Mouse (Mus musculus): ENCODE measurements around the gene Mef2d.
A peak's percentile ranks its signal among the peaks of the same experiment; 100 is the strongest.

Gene Mef2d

GRCm38 (mm10) chr3:88209306-88209705, 67.1 kb downstream of the Mef2d start:
- DNase-seq (ENCODE audit: low spot score), result no peak

GRCm38 (mm10) chr3:88210121-88210520, 67.9 kb downstream of the Mef2d start:
- DNase-seq (ENCODE audit: low spot score), result no peak

GRCm38 (mm10) chr3:88210918-88211317, 68.7 kb downstream of the Mef2d start:
- no peak for DNase-seq (ENCODE audit: low spot score)

- no peak for DNase-seq (ENCODE audit: low spot score)
Observed at GRCm38 (mm10) chr3:88212356-88212755, 70.2 kb downstream of the Mef2d start.

- DNase-seq (ENCODE audit: low spot score), result peak; percentile 32
Observed at GRCm38 (mm10) chr3:88213019-88213418, 70.8 kb downstream of the Mef2d start.

GRCm38 (mm10) chr3:88214197-88214938, 72.2 kb downstream of the Mef2d start:
- DNase-seq (ENCODE audit: low spot score), result no peak

GRCm38 (mm10) chr3:88214971-88215552, 72.9 kb downstream of the Mef2d start:
- DNase-seq (ENCODE audit: low spot score), result no peak

- no peak for DNase-seq (ENCODE audit: low spot score)
Observed at GRCm38 (mm10) chr3:88215553-88216004, 73.4 kb downstream of the Mef2d start.

GRCm38 (mm10) chr3:88216116-88216515, 73.9 kb downstream of the Mef2d start:
- DNase-seq (ENCODE audit: low spot score), result no peak

- no peak for DNase-seq (ENCODE audit: low spot score)
Observed at GRCm38 (mm10) chr3:88216534-88217326, 74.6 kb downstream of the Mef2d start.

- no peak for DNase-seq (ENCODE audit: low spot score)
Observed at GRCm38 (mm10) chr3:88217679-88218078, 75.5 kb downstream of the Mef2d start.

- no peak for DNase-seq (ENCODE audit: low spot score)
Observed at GRCm38 (mm10) chr3:88219940-88220339, 77.8 kb downstream of the Mef2d start.

- peak; percentile 59 for DNase-seq (ENCODE audit: low spot score)
Observed at GRCm38 (mm10) chr3:88220842-88221241, 78.7 kb downstream of the Mef2d start.
